Mouse (Mus musculus): ENCODE results near the gene Btg1. TPM values are rescaled to one million over a fixed set of nuclear protein-coding genes. Genes with fewer than 3 reads are reported as not detected.

The Btg1 gene
- total RNA-seq (2021) = 10 to 100 TPM; 33.1 to 33.2 TPM

DNA sequence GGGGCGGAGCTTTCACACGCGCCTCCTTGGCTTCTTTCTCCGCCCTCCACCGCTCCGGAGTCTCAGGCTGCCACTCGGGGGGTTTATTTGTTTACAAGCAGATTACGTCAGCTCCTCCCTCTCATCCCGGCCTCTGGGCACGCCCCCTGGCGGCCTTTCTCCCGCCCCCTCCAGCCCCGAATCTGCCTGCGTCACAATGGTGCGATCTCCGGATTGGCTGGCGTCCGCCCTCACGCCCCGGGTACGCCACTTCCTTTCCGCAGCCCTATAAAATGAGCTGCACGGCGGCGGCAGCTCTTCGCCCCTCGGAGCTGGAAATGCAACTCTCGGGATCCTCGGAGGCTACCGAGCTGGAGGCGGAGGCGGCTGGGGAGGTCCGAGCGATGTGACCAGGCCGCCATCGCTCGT lies at the start of gene Btg1:
TSS of gene Btg1 (plus strand) at position 298 of the 408 bp plus-strand sequence.
- intact Hi-C loops (cut with DNase I) = loop anchor here (5.0 to 10.0 kb wide), 2 partner anchors 404 to 492 kb away; no protein-coding TSS in a partner anchor
- DNase-seq (ENCODE audit: extremely low spot score in 1 of 2, low spot score in 2 of 2) = peak; percentile 99

DNA sequence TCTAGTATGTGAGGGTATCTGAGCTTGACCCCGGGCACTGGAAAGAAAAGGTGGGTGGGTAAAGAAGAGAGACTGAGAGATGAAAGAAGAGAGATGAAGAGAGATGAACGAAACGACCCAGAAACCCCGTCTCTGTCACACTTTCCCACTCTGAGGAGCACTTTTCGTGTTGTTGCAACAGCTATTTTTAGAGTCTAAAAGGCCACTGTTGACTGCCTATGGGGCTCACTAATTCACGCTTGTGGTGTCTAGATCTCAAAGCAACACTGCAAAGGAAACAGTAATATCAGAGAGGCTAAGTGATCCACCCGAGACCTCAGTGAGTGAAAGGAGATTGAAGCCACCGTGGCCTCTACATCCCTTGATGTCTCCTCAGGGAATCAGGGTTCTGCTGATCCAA lies 47.3 kb upstream of the Btg1 start:
- DNase-seq (ENCODE audit: extremely low spot score in 1 of 2, low spot score in 2 of 2) = no peak
- intact Hi-C loops (cut with DNase I) = no loop called here

DNA sequence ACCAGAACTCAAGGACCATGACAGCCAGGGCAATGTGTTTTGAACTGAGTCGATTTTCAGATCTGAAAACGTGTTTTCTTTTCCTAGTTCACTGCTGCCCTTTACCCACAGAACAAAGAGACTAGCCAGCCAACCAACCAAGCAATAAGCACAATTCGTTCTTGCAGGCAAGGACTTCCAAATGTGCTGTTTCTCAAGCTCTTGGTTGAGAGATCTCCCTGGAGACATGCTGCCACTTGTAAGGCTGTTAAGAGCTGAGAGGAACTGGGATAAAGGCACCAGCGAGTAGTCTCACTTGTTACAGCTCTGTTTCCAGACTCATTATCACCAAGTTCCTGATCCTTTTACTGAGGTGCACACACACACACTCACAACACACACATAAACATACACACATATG lies 45.6 kb upstream of the Btg1 start:
- intact Hi-C loops (cut with DNase I) = no loop called here
- peak in 1 of 2 experiments; percentile 5 for DNase-seq (ENCODE audit: extremely low spot score in 1 of 2, low spot score in 2 of 2)

DNA sequence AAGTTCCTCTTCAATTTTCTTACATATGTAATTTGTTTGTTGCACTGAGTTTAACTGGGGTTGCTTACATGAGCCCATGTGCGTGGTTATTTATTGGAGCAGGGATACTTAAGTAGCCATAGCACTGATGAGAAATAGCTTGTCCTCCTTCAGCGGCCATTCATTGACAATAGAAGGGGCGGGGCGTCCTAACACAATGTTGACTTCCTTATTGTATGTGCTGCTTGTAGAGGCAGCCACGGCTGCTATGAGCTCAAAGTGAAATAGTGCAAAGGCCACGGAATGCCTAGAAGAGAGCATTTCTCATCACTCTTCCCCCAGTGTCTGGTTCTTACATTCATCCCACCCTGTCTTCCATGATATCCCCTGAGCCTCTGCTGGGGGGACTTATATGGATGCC lies 42.0 kb upstream of the Btg1 start:
- intact Hi-C loops (cut with DNase I) = no loop called here
- no peak for DNase-seq (ENCODE audit: extremely low spot score in 1 of 2, low spot score in 2 of 2)

DNA sequence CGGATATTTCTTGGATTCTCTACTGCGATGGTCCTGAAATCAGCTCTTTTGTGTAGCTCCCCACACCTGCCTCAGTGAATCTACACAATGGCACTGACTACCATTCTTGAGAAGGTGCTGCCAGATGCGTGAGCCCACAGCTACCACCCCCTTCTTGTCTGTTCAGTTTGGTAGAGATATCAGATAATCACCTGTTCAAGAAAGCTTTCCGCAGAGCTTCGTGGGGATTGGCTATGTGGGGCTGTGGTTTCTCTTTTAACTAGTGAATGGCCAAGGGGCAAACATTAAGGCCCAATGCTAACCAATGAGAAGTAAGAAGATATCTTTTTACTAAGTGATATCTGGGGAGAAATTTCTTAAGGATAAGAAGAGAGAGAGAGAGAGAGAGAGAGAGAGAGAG lies 41.5 kb upstream of the Btg1 start:
- no peak for DNase-seq (ENCODE audit: extremely low spot score in 1 of 2, low spot score in 2 of 2)
- intact Hi-C loops (cut with DNase I) = no loop called here

DNA sequence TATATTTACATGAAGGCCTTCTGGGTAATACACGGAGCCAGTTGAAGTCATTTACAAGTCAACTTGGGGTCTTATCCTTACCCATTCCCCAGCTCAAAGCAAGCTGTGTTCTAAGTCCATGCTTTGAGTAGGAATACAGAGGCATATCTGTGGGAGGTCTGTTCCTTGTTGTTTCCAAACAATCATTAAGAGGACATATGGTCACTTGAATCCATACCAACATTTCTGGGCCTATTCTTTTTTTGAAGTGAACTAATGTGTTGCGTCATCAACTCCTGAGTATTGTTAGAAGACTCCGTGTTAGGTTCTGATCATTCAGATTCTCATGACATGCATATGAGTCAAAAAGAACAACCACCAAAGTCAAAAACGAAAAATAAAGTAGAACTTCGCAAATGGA lies 37.9 kb upstream of the Btg1 start:
- intact Hi-C loops (cut with DNase I) = no loop called here

DNA sequence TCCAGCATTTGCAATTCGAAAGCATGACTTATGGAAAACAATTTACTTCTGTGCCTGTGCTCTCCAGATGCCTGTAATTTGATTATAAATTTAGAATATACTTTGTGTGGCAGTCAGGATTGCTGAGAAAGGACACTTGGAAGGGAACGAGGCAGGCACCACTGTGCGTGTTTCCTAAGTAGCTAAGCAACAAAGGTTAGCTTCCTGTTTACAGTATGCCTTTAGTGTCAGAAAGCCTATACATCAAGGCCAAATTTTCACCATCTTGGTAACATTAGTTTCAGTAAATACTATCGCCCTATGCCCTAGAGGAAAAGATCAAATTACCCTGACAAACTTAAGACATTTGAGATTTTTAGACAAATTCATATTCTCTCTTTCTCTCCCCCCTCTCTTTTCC lies 37.4 kb upstream of the Btg1 start:
- intact Hi-C loops (cut with DNase I) = no loop called here
- no peak for DNase-seq (ENCODE audit: extremely low spot score in 1 of 2, low spot score in 2 of 2)

More for the DNA sequence above, 37.9 kb upstream of the Btg1 start:
- no peak for DNase-seq (ENCODE audit: extremely low spot score in 1 of 2, low spot score in 2 of 2)

DNA sequence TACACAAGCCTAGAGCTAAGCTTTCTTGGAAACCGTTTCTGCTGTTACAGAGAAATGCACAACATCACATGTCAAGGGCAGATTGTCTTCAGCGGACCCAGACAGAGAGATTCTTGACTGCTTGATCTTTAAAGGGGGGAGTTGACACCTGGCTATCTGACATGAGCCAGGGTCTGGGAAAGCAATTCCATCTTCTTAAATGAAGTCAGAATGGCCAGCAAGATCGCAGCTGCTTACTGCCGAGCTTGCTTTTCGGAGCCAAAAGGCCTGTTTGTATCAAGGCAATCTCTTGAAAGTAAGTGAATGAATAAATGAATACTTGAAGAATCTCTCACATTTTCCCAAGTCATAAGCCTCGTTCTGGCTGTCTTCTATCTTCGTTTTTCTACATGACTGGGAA lies 36.6 kb upstream of the Btg1 start:
- intact Hi-C loops (cut with DNase I) = no loop called here
- no peak for DNase-seq (ENCODE audit: extremely low spot score in 1 of 2, low spot score in 2 of 2)

DNA sequence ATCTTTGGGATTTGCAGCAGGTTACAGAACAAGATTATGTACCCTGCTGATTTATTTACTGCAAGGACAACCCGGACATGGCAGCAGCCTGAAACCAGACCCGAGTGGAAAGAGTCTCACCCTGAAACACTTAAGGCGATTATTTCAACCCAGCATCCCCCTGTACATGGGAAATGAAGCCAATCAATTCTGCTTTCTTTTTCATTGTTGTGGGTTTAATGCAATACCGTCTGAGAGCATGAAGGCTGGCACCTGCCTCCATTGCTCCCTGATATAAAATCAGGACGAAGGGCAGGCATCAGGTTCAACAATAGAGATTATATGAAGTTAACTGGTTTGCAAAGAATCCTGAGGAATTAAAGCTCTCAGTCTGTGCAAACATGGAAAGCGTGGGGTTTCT lies 35.6 kb upstream of the Btg1 start:
- intact Hi-C loops (cut with DNase I) = no loop called here
- DNase-seq (ENCODE audit: extremely low spot score in 1 of 2, low spot score in 2 of 2) = no peak

DNA sequence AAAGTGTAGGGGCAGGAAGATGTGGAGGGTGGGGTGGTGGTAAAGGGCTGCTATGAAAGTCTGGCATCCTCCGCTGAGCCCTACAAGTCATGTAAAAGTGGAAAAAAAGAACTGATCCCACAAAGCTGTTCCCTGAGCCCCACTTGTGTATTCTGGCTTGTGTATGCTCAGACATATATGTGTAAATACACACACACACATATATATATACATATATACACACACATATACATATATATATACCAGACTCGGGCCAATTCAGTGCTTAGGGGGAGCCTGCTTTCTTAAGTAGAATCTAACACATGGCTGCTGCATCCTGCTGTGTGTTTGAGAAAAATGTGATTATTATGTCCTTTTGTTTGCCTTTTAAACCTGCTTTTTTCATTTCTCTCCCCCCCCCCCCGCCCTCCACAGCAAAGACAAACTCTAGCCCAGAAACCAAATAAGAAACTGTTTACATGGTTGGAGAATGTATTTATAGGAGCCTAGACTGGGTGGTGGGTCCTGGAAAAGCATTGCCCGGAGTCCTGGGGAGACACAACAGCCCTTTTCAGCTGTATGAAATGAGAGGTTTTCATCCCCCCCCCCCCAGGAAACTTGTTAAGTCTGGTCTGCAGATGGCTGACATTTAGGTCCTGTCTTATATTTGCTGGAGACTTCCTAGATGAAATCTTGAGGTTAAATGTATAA lies 30.5 kb upstream of the Btg1 start:
- intact Hi-C loops (cut with DNase I) = no loop called here
- DNase-seq (ENCODE audit: extremely low spot score in 1 of 2, low spot score in 2 of 2) = no peak

DNA sequence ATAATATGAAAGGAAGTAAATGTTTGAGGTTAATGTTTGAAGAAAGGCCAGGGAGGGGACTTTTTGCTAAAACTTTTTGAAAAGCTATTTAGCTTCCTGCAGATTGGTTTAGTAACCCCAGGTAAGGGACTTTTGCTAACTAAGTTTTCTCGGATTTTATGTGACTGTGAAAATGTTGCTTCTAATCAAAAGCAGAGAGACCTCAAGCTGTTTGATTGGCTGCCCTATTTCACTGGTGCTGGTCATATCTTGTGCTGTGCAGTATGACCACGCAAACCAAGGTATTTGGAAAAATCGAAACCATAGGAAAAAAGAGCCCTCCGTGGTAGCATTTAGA lies 30.0 kb upstream of the Btg1 start:
- intact Hi-C loops (cut with DNase I) = no loop called here
- DNase-seq (ENCODE audit: extremely low spot score in 1 of 2, low spot score in 2 of 2) = no peak

DNA sequence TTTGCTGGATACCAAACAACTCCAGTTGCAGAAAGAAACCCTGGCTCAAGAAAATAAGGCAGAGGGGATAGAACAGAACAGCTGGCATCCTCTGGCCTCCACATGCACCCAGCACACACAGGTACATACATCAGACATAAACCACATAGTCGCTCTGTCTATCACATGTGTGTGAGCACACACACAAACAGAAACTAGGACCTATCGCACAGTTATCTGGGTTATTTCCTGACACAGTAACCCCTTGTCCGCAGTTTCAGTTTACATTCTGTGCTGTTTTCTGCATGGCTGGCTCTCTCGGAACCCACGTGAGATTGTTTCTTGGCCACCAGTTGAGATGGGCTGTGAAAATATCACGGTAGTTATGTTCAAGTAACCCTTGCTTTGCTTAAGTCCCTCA lies 28.6 kb upstream of the Btg1 start:
- DNase-seq (ENCODE audit: extremely low spot score in 1 of 2, low spot score in 2 of 2) = no peak
- intact Hi-C loops (cut with DNase I) = no loop called here

DNA sequence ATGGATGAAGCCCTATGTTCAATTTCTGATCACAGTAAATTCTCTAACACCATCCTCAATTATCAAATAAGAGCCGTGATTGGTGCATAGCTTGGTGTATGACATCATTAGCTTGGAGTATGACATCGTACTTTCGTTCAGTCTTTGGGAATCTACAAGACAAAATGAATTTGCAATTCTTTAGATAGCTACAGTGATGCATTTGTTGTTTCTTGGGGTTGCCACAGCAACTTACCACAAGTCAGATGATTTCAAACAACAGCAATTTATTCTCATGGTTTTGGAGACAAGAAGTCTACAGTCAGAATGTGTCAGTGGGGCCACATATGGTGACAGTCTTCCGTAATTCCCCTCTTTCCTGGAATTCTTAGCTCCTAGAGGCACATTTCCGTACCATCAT lies 27.0 kb upstream of the Btg1 start:
- no peak for DNase-seq (ENCODE audit: extremely low spot score in 1 of 2, low spot score in 2 of 2)
- intact Hi-C loops (cut with DNase I) = no loop called here

DNA sequence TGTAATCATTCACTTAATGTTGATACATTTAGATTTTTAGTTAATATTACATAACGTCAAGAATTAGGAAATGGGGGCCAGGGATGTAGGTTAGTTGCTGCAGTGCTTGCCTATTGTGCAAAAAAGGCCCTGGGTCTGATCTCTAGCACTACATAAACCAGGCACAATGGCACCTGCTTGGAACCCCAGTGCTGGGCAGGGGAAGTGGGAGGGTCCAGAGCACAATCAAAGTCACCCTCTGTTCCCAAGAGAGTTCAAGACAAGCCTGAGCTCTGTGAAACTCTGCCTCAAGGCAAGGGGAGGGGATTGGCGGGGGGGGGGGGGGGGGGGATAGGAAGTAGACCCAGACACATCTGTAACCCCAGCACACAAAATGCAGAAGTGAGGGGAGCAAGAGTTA lies 24.7 kb upstream of the Btg1 start:
- no peak for DNase-seq (ENCODE audit: extremely low spot score in 1 of 2, low spot score in 2 of 2)
- intact Hi-C loops (cut with DNase I) = no loop called here

DNA sequence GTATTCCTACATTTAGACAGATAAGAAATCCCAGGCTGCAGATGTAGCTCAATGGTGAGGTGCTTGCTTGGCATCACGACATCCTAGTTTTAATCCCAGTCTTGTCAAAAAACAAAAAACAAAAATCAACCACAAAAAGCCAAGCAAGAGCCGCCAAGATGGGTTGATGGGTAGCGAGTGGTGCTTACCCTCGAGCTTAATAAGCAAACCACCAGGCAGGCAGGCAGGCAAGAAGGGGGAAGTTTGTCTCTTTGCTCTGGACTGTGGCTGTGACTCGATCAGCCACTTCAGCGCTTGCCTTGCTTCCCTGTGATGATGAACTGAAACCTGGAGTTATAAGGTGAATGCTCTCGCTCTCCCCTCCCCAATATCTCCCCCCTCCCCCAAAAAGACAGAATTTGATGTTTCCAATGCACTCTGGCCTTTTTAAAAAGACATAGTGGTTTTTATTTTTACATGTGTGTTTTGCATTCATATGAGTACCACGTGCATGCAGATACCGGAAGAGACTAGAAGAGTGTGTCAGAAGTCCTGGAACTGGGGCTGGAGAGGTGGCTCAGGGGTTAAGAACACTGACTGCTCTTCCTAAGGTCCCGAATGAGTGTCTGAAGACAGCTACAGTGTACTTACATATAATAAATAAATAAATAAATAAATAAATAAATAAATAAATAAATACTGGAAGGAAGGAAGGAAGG lies 21.2 kb upstream of the Btg1 start:
- intact Hi-C loops (cut with DNase I) = no loop called here
- no peak for DNase-seq (ENCODE audit: extremely low spot score in 1 of 2, low spot score in 2 of 2)

DNA sequence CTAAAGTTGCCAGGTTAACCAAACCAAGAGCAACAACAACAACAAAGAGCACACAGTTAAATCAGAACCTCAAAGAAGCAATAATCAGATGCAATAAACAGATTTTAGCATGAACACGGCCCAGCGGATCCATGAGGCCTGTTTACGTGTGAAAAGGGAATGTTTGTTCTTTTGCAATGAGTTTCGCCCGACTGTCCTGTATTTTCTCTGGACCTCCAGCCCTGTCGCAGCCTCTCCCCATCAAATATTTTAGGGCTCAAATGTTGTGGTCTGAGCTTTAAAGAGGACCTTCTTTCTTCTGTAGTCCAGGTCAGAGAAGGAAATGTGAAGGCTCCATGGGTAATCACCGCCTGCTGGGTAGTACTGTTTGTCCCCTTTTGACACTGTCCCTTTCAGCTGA lies 20.4 kb upstream of the Btg1 start:
- no peak for DNase-seq (ENCODE audit: extremely low spot score in 1 of 2, low spot score in 2 of 2)
- intact Hi-C loops (cut with DNase I) = no loop called here

DNA sequence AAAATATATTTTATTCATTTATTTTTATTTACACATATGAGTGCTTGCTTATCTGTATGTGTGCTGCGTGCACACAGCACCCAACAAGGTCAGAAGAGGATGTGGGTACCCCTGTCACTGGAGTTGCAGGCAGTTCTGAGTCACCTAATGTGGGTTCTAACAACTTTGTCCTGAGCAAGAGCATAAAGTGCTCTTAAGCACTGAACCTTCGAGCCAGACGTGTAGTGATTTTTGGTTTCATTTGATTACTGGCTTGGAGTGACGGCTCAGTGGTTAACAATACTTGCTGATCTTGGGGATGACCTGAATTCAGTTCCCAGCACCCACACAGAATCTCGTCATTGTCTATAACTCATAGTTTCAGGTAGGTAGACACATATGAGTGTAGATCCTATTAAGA lies 17.2 kb upstream of the Btg1 start:
- no peak for DNase-seq (ENCODE audit: extremely low spot score in 1 of 2, low spot score in 2 of 2)
- intact Hi-C loops (cut with DNase I) = no loop called here

DNA sequence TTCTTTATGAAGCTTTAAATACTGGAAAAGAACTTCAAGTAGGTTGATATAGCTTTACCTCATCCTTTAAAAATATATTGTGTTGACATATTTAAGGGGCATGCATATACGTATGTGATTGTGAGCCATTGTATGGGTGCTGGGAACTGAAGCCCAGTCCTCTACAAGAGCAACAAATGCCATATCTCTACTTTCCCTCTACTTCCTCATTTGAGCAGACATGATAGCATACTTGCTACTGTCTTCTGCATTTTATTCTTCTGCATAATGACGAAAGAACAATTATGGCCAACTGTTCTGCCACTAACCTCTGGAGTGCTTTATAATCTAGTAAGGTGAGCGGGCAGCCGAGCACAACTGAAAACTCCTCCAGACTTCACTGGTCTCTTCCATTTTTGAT lies 15.1 kb upstream of the Btg1 start:
- intact Hi-C loops (cut with DNase I) = no loop called here
- no peak for DNase-seq (ENCODE audit: extremely low spot score in 1 of 2, low spot score in 2 of 2)

DNA sequence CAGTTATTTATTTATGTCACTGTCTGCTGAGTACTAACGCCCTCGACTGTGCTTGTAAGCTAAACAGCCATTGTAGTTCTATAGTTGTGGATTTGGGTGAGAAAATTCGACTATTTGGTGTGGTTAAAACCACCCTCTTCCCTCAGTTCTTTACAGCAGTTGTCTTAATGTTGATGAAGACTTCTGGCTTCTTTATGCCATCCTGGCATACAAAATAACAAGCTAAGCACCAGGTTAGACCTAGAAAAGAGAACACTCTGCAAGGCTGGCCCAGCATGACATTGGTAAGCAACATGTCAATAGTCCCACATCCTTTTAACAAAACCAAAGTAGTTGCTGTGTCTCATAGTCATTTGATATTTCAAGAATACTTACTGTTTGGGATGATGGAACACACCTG lies 14.5 kb upstream of the Btg1 start:
- intact Hi-C loops (cut with DNase I) = no loop called here
- DNase-seq (ENCODE audit: extremely low spot score in 1 of 2, low spot score in 2 of 2) = no peak

DNA sequence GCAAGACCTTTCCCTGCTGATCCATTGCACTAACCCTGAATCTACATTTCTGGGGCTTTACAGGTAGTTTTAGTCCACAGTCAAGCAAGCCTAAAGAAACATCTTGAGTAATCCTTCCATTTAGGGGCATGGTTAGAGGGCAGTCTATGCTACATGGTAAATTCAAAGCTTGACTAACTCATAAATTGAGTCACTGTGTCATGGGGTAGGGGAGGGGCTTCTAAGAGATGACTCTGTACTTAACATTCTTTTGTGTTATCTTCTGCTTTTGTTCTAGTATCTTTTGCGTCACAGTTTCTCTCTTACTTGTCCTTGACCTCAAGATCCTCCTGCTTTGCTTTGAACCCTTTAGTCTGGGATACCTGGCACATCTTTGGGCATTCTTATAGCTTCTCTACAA lies 11.6 kb upstream of the Btg1 start:
- intact Hi-C loops (cut with DNase I) = no loop called here
- no peak for DNase-seq (ENCODE audit: extremely low spot score in 1 of 2, low spot score in 2 of 2)

DNA sequence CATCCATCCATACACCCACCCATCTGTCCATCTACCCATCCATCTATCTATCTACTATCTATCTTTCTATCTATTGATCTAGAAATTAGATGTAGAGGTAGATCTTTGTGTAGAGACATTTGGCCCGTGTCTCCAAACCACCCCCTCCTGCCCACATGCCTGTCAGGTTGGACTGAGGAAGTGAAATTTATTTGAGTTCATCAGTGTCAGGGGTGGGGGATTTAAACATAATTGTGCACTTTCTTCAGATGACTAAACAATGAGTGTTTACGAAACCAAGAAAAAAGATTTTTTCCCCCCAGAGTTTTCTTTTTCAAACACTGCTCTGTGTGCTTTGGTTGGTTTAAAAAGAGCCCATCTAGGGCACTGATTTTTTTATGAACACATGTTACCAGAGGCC lies 10.9 kb upstream of the Btg1 start:
- intact Hi-C loops (cut with DNase I) = no loop called here
- no peak for DNase-seq (ENCODE audit: extremely low spot score in 1 of 2, low spot score in 2 of 2)
